Mouse (Mus musculus) common myeloid progenitor, adult 5-6 weeks (primary cell): ENCODE data around the gene Tph2. TPM values are rescaled to one million over a fixed set of nuclear protein-coding genes. Genes with fewer than 3 reads are reported as not detected.

Source experiments
- total RNA-seq: library from RNA; stranded (forward); fragments of 200-1000, 187-1606 nt; gene quantifications from 2 replicates; pipeline ENCODE4 v1.2.3, GENCODE M21; 2017

Tph2 gene
- total RNA-seq, 1 experiment from 2014 or later: not detected

Other genes starting within 250 kb of the Tph2 start
- 41.5 and 58.2 TPM in 2 replicates for gene Tbc1d15, start 66.4 kb upstream of the Tph2 start, total RNA-seq
- 38.3 and 43.0 TPM in 2 replicates for gene Rab21, start 130.6 kb upstream of the Tph2 start, total RNA-seq
- 19.6 and 22.2 TPM in 2 replicates for gene Tmem19, start 177.5 kb upstream of the Tph2 start, total RNA-seq
- gene Thap2, start 199.4 kb upstream of the Tph2 start, total RNA-seq: 10.0 and 11.7 TPM in 2 replicates
- 39.7 and 62.4 TPM in 2 replicates for gene Zfc3h1, start 199.9 kb upstream of the Tph2 start, total RNA-seq